Mouse (Mus musculus): Measurements from ENCODE around the gene Top3a. TPM values are rescaled to one million over a fixed set of nuclear protein-coding genes. Genes with fewer than 3 reads are reported as not detected.

Gene Top3a
- polyA plus RNA-seq, 1 experiment from 2014 or later: 6.7 TPM

DNA sequence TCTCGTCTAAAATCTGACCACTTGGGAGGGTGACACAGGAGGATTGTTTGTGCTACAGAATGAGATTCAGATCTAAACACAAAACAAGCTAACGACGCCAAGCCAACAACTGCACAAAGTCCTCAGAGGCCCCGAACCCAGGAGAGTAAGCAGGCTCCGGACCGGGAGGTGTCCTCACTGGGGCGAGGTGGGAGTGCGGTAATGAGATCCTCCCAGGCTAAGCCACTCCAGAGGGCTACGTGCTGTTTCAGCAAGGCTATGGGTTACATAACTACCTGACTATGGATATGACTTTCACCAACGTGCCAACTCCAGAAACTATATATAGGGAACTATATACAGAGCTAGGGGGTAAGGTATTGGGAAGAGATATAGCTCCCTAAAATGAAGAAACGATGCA is 19.2 kb upstream of the Top3a start:
- Histone ChIP-seq H3K4me3 (ENCODE audit: low read depth, low read length) (no peak overlapping the region), H3K4me2 (replicated peaks; ENCODE audit: low read depth, low read length) (no peak overlapping the region), H3K27ac (ENCODE audit: low read length) (no peak overlapping the region), H3K9ac (replicated peaks; ENCODE audit: low read depth) (no peak overlapping the region), H3K27me3 (replicated peaks; ENCODE audit: insufficient read depth, low read length) (no peaks in the 10 kb centered on the region), H3K4me1 (ENCODE audit: insufficient read depth, low read depth, low read length) (no peaks in the 10 kb centered on the region), H3K9me3 (ENCODE audit: low read length) (no peaks in the 10 kb centered on the region), H3K36me3 (ENCODE audit: insufficient read depth, low read length) (no peaks in the 10 kb centered on the region; the same call in 1 of the 2 replicates)
- WGBS: 87% methylated on average over 11 of the region's 11 CpGs
- DNase-seq (ENCODE audit: low spot score): no peak
- TF ChIP-seq CTCF (IDR thresholded peaks at IDR 0.05) (no peak), EP300 (IDR thresholded peaks at IDR 0.05) (no peak)
- ATAC-seq: no peak

DNA sequence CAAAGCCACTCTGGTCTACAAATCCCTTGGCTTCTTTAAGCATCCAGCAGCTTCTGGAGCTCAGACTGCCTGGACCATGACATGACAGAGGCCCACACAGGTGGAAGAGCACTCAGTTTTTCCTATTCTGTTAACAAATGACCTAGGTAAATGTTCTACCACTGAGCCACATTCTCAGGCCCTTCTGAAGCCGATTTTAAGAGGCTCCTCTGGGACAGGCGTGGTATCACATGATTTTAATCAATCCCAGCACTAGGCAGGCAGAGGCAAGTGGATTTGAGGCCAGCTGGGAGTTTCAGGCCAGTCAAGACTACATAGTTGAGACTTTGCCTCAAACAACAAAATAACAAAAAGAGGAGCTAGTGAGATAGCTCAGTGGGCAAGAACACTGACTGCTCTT is 13.3 kb upstream of the Top3a start:
- no peak for TF ChIP-seq CTCF (IDR thresholded peaks at IDR 0.05)
- TF ChIP-seq EP300 (IDR thresholded peaks at IDR 0.05): no peak
- Histone ChIP-seq H3K4me3 (ENCODE audit: low read depth, low read length) (no peak overlapping the region), H3K9ac (replicated peaks; ENCODE audit: low read depth) (no peak overlapping the region), H3K9me3 (ENCODE audit: low read length) (no peaks in the 10 kb centered on the region), H3K4me1 (ENCODE audit: insufficient read depth, low read depth, low read length) (no peaks in the 10 kb centered on the region), H3K27me3 (replicated peaks; ENCODE audit: insufficient read depth, low read length) (no peaks in the 10 kb centered on the region), H3K27ac (ENCODE audit: low read length) (no peak overlapping the region), H3K4me2 (replicated peaks; ENCODE audit: low read depth, low read length) (no peak overlapping the region), H3K36me3 (ENCODE audit: insufficient read depth, low read length) (peaks cover 19% of the 10 kb centered on the region)
- DNase-seq (ENCODE audit: low spot score) (no peak), ATAC-seq (no peak)
- WGBS: 77% methylated on average over 2 of the region's 2 CpGs

DNA sequence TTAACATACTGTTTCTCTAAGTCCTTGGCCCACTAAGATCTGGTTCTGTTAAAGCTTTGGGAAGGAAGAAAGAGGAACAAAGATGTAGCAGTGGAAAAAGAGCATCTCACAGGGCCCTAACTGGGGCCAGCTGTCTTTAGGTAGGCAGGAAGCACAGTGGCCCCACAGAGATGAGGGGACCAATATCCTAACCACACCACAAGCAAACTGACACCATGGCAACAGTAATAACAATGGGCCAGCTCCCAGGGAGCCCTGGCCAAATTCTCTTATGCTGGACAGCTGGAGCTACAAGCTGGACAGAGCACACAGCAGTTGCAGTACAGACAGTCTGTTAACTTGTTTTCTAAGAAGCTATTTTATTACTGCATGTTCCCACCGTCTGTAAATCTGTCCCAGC is 10.4 kb upstream of the Top3a start:
- H3K4me1 ChIP-seq (ENCODE audit: insufficient read depth, low read depth, low read length): peaks cover 2% of the 10 kb centered on the region; the same call in 1 of the 2 replicates
- DNase-seq (ENCODE audit: low spot score): no peak
- H3K4me2 ChIP-seq (replicated peaks; ENCODE audit: low read depth, low read length): no peak overlapping the region
- TF ChIP-seq EP300 (IDR thresholded peaks at IDR 0.05): no peak
- TF ChIP-seq CTCF (IDR thresholded peaks at IDR 0.05): no peak
- ATAC-seq: peak; percentile 32; the same call in 1 of the 2 replicates
- H3K27ac ChIP-seq (ENCODE audit: low read length): no peak overlapping the region
- WGBS: 76% methylated on average over 1 of the region's 1 CpGs
- no peak overlapping the region for H3K4me3 ChIP-seq (ENCODE audit: low read depth, low read length)
- peaks cover 36% of the 10 kb centered on the region for H3K36me3 ChIP-seq (ENCODE audit: insufficient read depth, low read length)
- H3K27me3 ChIP-seq (replicated peaks; ENCODE audit: insufficient read depth, low read length): no peaks in the 10 kb centered on the region
- H3K9me3 ChIP-seq (ENCODE audit: low read length): no peaks in the 10 kb centered on the region
- H3K9ac ChIP-seq (replicated peaks; ENCODE audit: low read depth): no peak overlapping the region

DNA sequence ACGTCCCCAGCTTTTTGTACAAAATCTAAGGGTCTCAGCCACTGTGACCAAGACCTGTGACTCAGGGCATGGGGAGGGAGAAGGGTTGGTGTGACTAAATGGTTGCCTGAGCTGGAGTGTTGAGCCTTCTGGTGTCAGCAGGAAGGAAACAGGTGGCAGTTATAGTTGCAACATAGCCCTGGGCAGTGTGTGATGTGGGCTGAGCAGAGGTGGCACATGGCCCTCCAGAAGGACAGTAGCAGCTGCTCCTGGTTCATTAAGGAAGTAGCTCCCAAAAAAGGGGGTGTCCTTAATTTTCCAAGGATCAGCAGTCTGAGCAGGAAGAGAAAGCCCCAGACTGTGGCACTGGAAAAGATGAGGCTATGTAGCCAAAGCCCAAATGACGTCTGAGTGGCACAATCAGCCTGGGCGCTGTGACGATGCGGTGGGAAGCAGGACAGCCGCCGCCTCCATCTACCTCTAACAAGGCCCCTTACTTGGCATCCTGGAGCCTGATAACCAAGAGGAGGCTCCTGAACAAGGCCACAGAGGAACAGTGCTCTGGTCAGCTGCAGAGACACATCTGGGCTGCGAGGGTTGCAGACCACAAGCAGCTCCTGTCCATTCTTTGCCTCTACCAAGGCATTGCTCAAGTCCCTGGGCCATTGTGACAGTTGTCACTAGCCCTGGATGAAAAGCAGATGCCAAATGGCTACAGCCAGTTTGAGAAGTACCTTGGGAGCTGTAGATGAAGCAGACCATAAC is 7.2 kb upstream of the Top3a start:
- no peak for ATAC-seq
- peaks cover 36% of the 10 kb centered on the region for H3K36me3 ChIP-seq (ENCODE audit: insufficient read depth, low read length)
- WGBS: 88% methylated on average over 8 of the region's 8 CpGs

DNA sequence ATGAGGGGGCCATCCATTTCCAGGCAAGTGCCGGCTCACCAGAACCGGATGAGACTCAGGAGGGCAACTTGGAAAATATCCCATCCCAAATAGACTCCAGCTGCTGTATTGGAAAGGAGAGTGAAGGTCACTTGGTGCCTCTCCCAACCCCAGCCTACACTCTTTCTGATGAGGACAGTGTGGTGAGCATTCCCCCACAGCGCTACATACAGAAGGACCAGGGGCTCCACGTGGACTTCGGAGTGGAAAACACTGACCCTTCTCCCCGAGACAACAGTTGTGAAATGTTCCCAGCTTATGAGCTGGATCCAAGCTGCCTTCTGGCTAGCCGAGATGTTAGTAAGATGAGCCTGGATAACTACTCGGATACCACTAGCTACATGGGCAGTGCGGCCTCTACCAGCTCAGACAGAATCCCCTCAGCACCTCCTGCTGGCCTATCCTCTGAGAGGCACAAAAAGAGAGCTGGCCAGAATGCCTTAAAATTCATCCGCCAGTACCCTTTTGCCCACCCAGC is 2.6 kb upstream of the Top3a start:
- H3K4me2 ChIP-seq (replicated peaks; ENCODE audit: low read depth, low read length): peak overlapping the region; percentile 48
- peak overlapping the region; percentile 15 for H3K4me3 ChIP-seq (ENCODE audit: low read depth, low read length)
- H3K36me3 ChIP-seq (ENCODE audit: insufficient read depth, low read length): peaks cover 10% of the 10 kb centered on the region
- DNase-seq (ENCODE audit: low spot score) (peak; percentile 38), ATAC-seq (no peak)
- WGBS: 77% methylated on average over 10 of the region's 10 CpGs
- no peaks in the 10 kb centered on the region for H3K9me3 ChIP-seq (ENCODE audit: low read length)
- no peaks in the 10 kb centered on the region for H3K27me3 ChIP-seq (replicated peaks; ENCODE audit: insufficient read depth, low read length)
- TF ChIP-seq CTCF (IDR thresholded peaks at IDR 0.05): no peak
- no peak for TF ChIP-seq EP300 (IDR thresholded peaks at IDR 0.05)
- H3K9ac ChIP-seq (replicated peaks; ENCODE audit: low read depth): 0 out of 2 replicates have a peak overlapping the region, but pooled peaks have one; percentile 8
- peaks cover 59% of the 10 kb centered on the region for H3K4me1 ChIP-seq (ENCODE audit: insufficient read depth, low read depth, low read length)
- H3K27ac ChIP-seq (ENCODE audit: low read length): no peak overlapping the region

More for the DNA sequence above, 7.2 kb upstream of the Top3a start:
- Histone ChIP-seq H3K4me2 (replicated peaks; ENCODE audit: low read depth, low read length) (no peak overlapping the region), H3K4me1 (ENCODE audit: insufficient read depth, low read depth, low read length) (peaks cover 33% of the 10 kb centered on the region), H3K27me3 (replicated peaks; ENCODE audit: insufficient read depth, low read length) (no peaks in the 10 kb centered on the region), H3K9ac (replicated peaks; ENCODE audit: low read depth) (no peak overlapping the region), H3K4me3 (ENCODE audit: low read depth, low read length) (no peak overlapping the region), H3K9me3 (ENCODE audit: low read length) (no peaks in the 10 kb centered on the region), H3K27ac (ENCODE audit: low read length) (no peak overlapping the region)
- no peak for DNase-seq (ENCODE audit: low spot score)
- TF ChIP-seq EP300 (IDR thresholded peaks at IDR 0.05) (no peak), CTCF (IDR thresholded peaks at IDR 0.05) (no peak)

DNA sequence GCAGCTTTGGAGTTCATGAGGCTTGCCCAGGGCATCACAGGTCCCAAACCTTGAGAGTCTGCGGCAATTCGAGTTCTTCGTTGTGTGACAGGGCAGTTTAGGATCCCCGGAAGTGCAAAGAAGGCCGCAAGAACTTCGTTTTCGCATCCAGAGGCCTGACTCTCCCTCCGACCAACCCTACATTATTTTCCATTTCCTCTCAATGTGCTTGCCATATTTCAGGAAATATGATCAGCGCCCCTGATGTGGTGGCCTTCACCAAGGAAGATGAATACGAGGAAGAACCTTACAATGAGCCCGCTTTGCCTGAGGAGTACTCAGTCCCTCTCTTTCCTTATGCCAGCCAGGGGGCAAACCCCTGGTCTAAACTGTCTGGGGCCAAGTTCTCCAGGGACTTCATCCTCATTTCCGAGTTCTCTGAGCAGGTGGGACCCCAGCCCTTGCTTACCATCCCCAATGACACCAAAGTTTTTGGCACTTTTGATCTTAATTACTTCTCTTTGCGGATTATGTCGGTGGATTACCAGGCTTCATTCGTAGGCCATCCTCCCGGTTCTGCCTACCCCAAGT is 721 bp upstream of the Top3a start:
- ATAC-seq (no peak), DNase-seq (ENCODE audit: low spot score) (peak; percentile 15)
- H3K27ac ChIP-seq (ENCODE audit: low read length): peak overlapping the region; percentile 78
- H3K36me3 ChIP-seq (ENCODE audit: insufficient read depth, low read length): no peaks in the 10 kb centered on the region; the same call in 1 of the 2 replicates
- peak overlapping the region; percentile 69 for H3K9ac ChIP-seq (replicated peaks; ENCODE audit: low read depth)
- peak overlapping the region; percentile 70 for H3K4me2 ChIP-seq (replicated peaks; ENCODE audit: low read depth, low read length)
- no peaks in the 10 kb centered on the region for H3K27me3 ChIP-seq (replicated peaks; ENCODE audit: insufficient read depth, low read length)
- H3K4me3 ChIP-seq (ENCODE audit: low read depth, low read length): peak overlapping the region; percentile 71
- H3K9me3 ChIP-seq (ENCODE audit: low read length): no peaks in the 10 kb centered on the region
- TF ChIP-seq EP300 (IDR thresholded peaks at IDR 0.05) (no peak), CTCF (IDR thresholded peaks at IDR 0.05) (no peak)
- 24% methylated on average over 16 of the region's 16 CpGs for WGBS
- peaks cover 59% of the 10 kb centered on the region for H3K4me1 ChIP-seq (ENCODE audit: insufficient read depth, low read depth, low read length)
